Mouse (Mus musculus): ENCODE results near the gene Zfp993. TPM values are rescaled to one million over a fixed set of nuclear protein-coding genes. Genes with fewer than 3 reads are reported as not detected.
"Not testable (repeated sequence)": the region's sequence is repeated elsewhere in the genome, so short reads cannot be mapped to it uniquely, and the experiment has no call there.

The Zfp993 gene
- 0.55 and 2.3 TPM in 2 replicates for polyA plus RNA-seq (2012; rRNA removed)

- H3K4me3 ChIP-seq (replicated peaks; ENCODE audit: extremely low read depth, low read depth, low read length); DNase-seq; H3K4me1 ChIP-seq (ENCODE audit: control insufficient read depth, insufficient read depth, low read length): not testable (repeated sequence)
- WGBS: no CpG with 5 or more reads among the region's 14 CpGs
These were observed at the start of gene Zfp993 for GRCm38 (mm10) chr4:146610774-146611400. TSS of gene Zfp993 (plus strand) at chr4:146610961.

DNA sequence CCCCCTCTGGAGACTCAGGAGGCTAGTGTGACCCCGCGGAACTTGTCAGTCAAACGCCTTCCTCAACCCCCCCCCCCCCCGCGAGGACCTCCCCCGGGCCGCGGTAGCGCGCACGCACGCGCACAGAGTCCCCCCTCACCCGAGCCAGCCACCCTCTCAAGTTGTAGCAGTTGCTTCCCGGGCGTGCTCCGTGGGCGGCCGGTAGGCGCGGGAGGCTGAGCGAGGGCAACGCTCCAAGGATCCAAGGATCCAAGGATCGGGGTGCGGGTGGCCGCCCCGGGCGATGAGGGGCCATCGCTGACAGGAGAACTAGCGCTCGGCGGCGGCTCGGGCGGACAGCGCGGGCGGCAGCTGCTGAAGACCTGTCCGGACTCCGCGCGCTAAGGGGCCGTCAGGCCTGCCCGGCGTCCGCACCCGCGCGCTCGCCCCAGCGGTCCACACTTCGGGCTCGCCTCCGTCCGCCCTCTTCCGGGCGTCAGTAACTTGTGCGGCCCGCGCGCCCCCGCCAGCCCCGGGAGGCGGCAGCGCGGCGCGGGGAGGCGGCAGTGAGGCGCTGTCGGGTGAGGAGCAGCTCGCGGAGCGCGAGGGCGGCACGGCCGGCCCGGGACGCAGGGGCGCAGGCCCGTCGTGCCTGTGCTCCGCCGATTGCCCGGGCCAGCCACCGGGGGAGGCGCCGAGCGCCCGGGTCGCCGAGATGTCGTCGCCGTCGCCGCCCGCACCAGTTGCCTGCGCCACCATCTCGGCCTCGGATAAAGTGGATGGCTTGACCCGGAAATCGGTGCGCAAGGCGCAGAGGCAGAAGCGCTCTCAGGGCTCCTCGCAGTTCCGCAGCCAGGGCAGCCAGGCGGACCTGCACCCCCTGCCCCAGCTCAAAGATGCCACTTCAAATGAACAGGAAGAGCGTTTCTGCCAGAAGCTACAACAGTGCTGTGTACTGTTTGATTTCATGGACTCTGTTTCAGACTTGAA lies 30.6 kb upstream of the Zfp993 start:
- H3K4me3 ChIP-seq (replicated peaks; ENCODE audit: extremely low read depth, low read depth, low read length); DNase-seq; H3K4me1 ChIP-seq (ENCODE audit: control insufficient read depth, insufficient read depth, low read length): not testable (repeated sequence)
- WGBS: 2% methylated on average over 12 of the region's 111 CpGs

DNA sequence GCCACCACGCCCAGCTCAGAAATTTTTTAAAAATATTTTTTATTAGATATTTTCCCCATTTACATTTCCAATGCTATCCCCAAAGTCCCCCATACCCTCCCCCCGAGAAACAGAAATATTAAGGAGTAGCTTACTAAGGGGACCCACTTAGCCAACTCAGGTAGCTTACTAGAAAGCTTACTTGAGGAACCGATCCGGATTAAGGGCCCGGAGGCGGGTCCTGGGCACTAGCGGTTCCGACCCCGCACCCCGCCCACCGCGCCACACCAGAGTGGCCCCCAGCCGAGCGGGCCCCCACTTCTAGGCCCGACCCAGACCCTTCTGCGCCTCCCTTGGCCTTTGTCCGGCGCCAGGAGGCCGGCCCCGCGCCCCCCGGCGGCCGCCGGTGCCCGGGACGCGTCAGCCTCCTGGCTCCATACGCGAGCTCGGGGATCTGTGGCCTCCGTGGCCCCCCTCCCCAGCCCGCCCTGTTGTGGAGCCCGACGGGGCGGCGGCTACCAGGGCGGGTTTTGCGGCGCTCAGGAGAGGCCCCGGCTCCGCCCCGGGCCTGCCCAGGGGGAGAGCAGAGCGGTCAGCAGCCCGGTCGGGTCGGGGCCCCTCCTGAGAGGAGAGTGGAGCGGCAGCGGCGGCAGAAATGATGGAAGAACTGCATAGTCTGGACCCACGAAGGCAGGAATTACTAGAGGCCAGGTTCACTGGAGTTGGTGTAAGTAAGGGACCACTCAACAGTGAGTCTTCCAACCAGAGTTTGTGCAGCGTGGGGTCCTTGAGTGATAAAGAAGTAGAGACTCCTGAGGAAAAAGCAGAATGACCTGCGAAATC lies 7.0 kb upstream of the Zfp993 start:
- not testable (repeated sequence) for DNase-seq; H3K4me1 ChIP-seq (ENCODE audit: control insufficient read depth, insufficient read depth, low read length); H3K4me3 ChIP-seq (replicated peaks; ENCODE audit: extremely low read depth, low read depth, low read length)
- WGBS: 13% methylated on average over 29 of the region's 53 CpGs

GRCm38 (mm10) chr4:146644367-146644766 lies 33.6 kb downstream of the Zfp993 start:
- not testable (repeated sequence) for H3K4me1 ChIP-seq (ENCODE audit: control insufficient read depth, insufficient read depth, low read length); H3K4me3 ChIP-seq (replicated peaks; ENCODE audit: extremely low read depth, low read depth, low read length); DNase-seq
- no CpG with 5 or more reads among the region's 4 CpGs for WGBS

- WGBS: no CpG with 5 or more reads among the region's 2 CpGs
These were observed 38.9 kb downstream of the Zfp993 start for GRCm38 (mm10) chr4:146649641-146650040.

DNA sequence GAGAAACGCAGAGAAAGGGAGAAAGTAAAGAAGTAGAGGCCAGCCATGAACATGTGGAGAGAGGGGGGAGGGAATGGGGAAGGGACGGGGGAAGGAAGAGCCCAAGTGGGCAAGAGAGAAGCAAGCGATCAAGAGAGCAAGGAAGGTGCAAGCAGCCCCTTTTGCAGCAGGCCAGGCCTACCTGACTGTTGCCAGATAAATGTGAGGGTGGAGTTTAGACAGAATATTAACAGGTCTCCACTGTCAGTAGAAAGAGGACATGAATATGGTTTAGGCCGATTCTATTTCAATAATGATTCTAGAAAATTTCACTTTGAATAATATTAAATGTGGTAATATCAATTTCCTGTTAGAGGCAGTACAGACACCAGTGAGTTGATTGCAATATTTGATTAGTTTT lies 39.4 kb downstream of the Zfp993 start:
- not testable (repeated sequence) for DNase-seq; H3K4me3 ChIP-seq (replicated peaks; ENCODE audit: extremely low read depth, low read depth, low read length); H3K4me1 ChIP-seq (ENCODE audit: control insufficient read depth, insufficient read depth, low read length)
- WGBS: 73% methylated on average over 2 of the region's 4 CpGs

More at GRCm38 (mm10) chr4:146649641-146650040, 38.9 kb downstream of the Zfp993 start:
- not testable (repeated sequence) for H3K4me1 ChIP-seq (ENCODE audit: control insufficient read depth, insufficient read depth, low read length); DNase-seq; H3K4me3 ChIP-seq (replicated peaks; ENCODE audit: extremely low read depth, low read depth, low read length)

DNA sequence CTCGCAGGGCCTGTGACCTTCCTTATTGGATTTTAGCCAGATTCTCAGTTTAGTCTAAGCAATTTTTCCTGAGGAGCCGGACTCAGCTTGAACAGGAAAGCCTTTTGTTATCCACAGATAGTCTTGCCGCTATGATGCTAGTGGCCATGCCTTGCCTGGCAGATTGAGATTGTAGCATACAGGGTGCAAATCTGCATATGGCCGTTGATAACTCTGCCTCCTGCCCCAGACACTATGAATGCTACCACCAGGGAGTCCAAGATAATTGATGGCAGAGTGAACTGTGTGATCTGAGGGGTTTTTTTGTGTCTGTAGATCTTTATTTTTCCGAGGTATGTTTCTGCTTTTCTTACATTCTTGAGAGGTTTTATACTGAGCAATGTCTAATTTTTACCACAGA lies 39.9 kb downstream of the Zfp993 start:
- 50% methylated on average over 2 of the region's 5 CpGs for WGBS
- H3K4me1 ChIP-seq (ENCODE audit: control insufficient read depth, insufficient read depth, low read length); H3K4me3 ChIP-seq (replicated peaks; ENCODE audit: extremely low read depth, low read depth, low read length); DNase-seq: not testable (repeated sequence)

Other genes starting within 250 kb of the Zfp993 start
- gene Zfp992, start 161.9 kb upstream of the Zfp993 start, polyA plus RNA-seq (2012; rRNA removed): 0.25 and 0.39 TPM in 2 replicates
- not detected in 2 replicates for gene Zfp981, start 108.9 kb upstream of the Zfp993 start, polyA plus RNA-seq (2012; rRNA removed)

All from lung, adult 2 months (tissue).